In genomic region chr13:56555957-56556356, GRCm38 (mm10) we compare ENCODE assay signal across 10 mouse cellular contexts. TPM values are rescaled to one million over a fixed set of nuclear protein-coding genes. Genes with fewer than 3 reads are reported as not detected.
DNase-seq lines count a peak whose midpoint lies in the region; ATAC-seq and TF ChIP-seq lines count a peak whose summit lies in the region.
"Had no signal": no experiment of that assay in that cellular context is flagged by ENCODE, and none has a peak within 500 bp of the region (broad histone marks: within the 10 kb centered on the region; RNA-seq: fewer than 3 reads in every experiment).

No protein-coding gene starts in this region.

- H3K4me3 ChIP-seq in midbrain, postnatal 0 days (ENCODE audit: low read depth, low read length): no peak overlapping the region
- H3K4me3 ChIP-seq in midbrain, embryonic 10.5 days: no peak overlapping the region
- H3K4me3 ChIP-seq in stomach, postnatal 0 days (ENCODE audit: low read depth, low read length): no peak overlapping the region
- H3K4me3 ChIP-seq: embryonic facial prominence, embryonic 13.5 days had no signal

- WGBS in midbrain, postnatal 0 days: 0% methylated on average over 1 of the region's 1 CpGs
- WGBS in midbrain, embryonic 10.5 days: 17% methylated on average over 1 of the region's 1 CpGs
- 0% methylated on average over 1 of the region's 1 CpGs for WGBS in stomach, postnatal 0 days

- 0 out of 2 replicates have a peak, but pooled peaks cover 2% of the 10 kb centered on the region for H3K4me1 ChIP-seq in midbrain, postnatal 0 days (ENCODE audit: insufficient read depth, low read length)
- H3K4me1 ChIP-seq in midbrain, embryonic 10.5 days: peaks cover 35% of the 10 kb centered on the region
- H3K4me1 ChIP-seq in stomach, postnatal 0 days (replicated peaks; ENCODE audit: control insufficient read depth, insufficient read depth): no peaks in the 10 kb centered on the region

- DNase-seq in cerebellum, adult 11 months: peak; percentile 7
- peak; percentile 74 for DNase-seq in midbrain, postnatal 0 days (ENCODE audit: low spot score)
- no peak for DNase-seq in midbrain, embryonic 10.5 days (ENCODE audit: low spot score)
- peak; percentile 43 for DNase-seq in forelimb bud, embryonic 11.5 days (ENCODE audit: low read depth, low spot score)
- DNase-seq in kidney, postnatal 25 days: peak; percentile 70 to 83
- DNase-seq in stomach, postnatal 0 days (ENCODE audit: low spot score): peak; percentile 35
- no peak for DNase-seq in thymus, postnatal 25 days

- no peaks in the 10 kb centered on the region for H3K9me3 ChIP-seq in midbrain, postnatal 0 days (ENCODE audit: low read length)
- H3K9me3 ChIP-seq in midbrain, embryonic 10.5 days (replicated peaks): no peaks in the 10 kb centered on the region
- H3K9me3 ChIP-seq in stomach, postnatal 0 days (ENCODE audit: control insufficient read depth, low read length): no peaks in the 10 kb centered on the region
- H3K9me3 ChIP-seq: embryonic facial prominence, embryonic 13.5 days had no signal

- H3K36me3 ChIP-seq in midbrain, postnatal 0 days (ENCODE audit: insufficient read depth, low read length): no peaks in the 10 kb centered on the region
- H3K36me3 ChIP-seq in midbrain, embryonic 10.5 days: no peaks in the 10 kb centered on the region
- no peaks in the 10 kb centered on the region for H3K36me3 ChIP-seq in stomach, postnatal 0 days (ENCODE audit: control insufficient read depth, insufficient read depth, low read length)
- H3K36me3 ChIP-seq: embryonic facial prominence, embryonic 13.5 days had no signal

- TF ChIP-seq CTCF in midbrain, postnatal 0 days (IDR thresholded peaks at IDR 0.05): peak; percentile 73
- TF ChIP-seq CTCF in stomach, postnatal 0 days (IDR thresholded peaks at IDR 0.05; ENCODE audit: low read depth): peak; percentile 77

- no peak overlapping the region for H3K27ac ChIP-seq in midbrain, postnatal 0 days (ENCODE audit: low read depth, low read length)
- no peak overlapping the region for H3K27ac ChIP-seq in midbrain, embryonic 10.5 days (replicated peaks)
- H3K27ac ChIP-seq in stomach, postnatal 0 days (replicated peaks): no peak overlapping the region
- H3K27ac ChIP-seq: embryonic facial prominence, embryonic 13.5 days had no signal

- ATAC-seq in cerebellum, adult (ENCODE audit: insufficient number of reproducible peaks, low FRiP score, low TSS enrichment): no peak
- no peak for ATAC-seq in midbrain, postnatal 0 days (ENCODE audit: low FRiP score)
- ATAC-seq in stomach, postnatal 0 days (ENCODE audit: low FRiP score, low TSS enrichment): 0 out of 2 replicates have a peak, but pooled peaks have one; percentile 45

- no peak for TF ChIP-seq EP300 in stomach, postnatal 0 days (optimal IDR thresholded peaks at IDR 0.05)

- no peaks in the 10 kb centered on the region for H3K27me3 ChIP-seq in midbrain, postnatal 0 days (ENCODE audit: insufficient read depth, low read length)
- H3K27me3 ChIP-seq in midbrain, embryonic 10.5 days (ENCODE audit: low read depth, poor library complexity, severe bottlenecking): 0 out of 2 replicates have a peak, but pooled peaks cover 6% of the 10 kb centered on the region
- H3K27me3 ChIP-seq in stomach, postnatal 0 days (ENCODE audit: control insufficient read depth, insufficient read depth, low read length): no peaks in the 10 kb centered on the region
- H3K27me3 ChIP-seq: embryonic facial prominence, embryonic 13.5 days had no signal

- no peak overlapping the region for H3K4me2 ChIP-seq in midbrain, postnatal 0 days (ENCODE audit: low read depth, low read length, poor library complexity, severe bottlenecking)
- H3K4me2 ChIP-seq in stomach, postnatal 0 days (replicated peaks; ENCODE audit: low read depth): no peak overlapping the region
- H3K4me2 ChIP-seq: embryonic facial prominence, embryonic 13.5 days had no signal

- no peak overlapping the region for H3K9ac ChIP-seq in midbrain, postnatal 0 days (replicated peaks; ENCODE audit: low read length, poor library complexity, severe bottlenecking)
- no peak overlapping the region for H3K9ac ChIP-seq in stomach, postnatal 0 days (ENCODE audit: low read length)
- H3K9ac ChIP-seq: embryonic facial prominence, embryonic 13.5 days had no signal

RNA-seq across cellular contexts. Expression of gene Lect2, which starts 7.7 kb away (rescaled TPM):
- not detected in 2 replicates for total RNA-seq in midbrain, postnatal 0 days (2014; rRNA removed)
- polyA plus RNA-seq in midbrain, postnatal 0 days (2015; fragmentation: Nextera tagmentation; extraction: Ambion mirVana): not detected in 2 replicates
- not detected in 2 replicates for polyA plus RNA-seq in midbrain, embryonic 10.5 days (2016; fragmentation: Nextera tagmentation; extraction: Ambion mirVana)
- polyA plus RNA-seq in stomach, postnatal 0 days (2015; fragmentation: Nextera tagmentation; extraction: Ambion mirVana): 0.19 and 0.27 TPM in 2 replicates
- total RNA-seq: layer of hippocampus, adult 8-10 months had no signal
- polyA plus RNA-seq: embryonic facial prominence, embryonic 13.5 days had no signal

RNA-seq across cellular contexts. Expression of gene Fbxl21, which starts 33.7 kb away (rescaled TPM):
- total RNA-seq in midbrain, postnatal 0 days (2014; rRNA removed): 5.5 and 7.2 TPM in 2 replicates
- polyA plus RNA-seq in midbrain, postnatal 0 days (2015; fragmentation: Nextera tagmentation; extraction: Ambion mirVana): 3.4 and 4.3 TPM in 2 replicates
- polyA plus RNA-seq in midbrain, embryonic 10.5 days (2016; fragmentation: Nextera tagmentation; extraction: Ambion mirVana): 1.4 and 1.6 TPM in 2 replicates
- polyA plus RNA-seq in stomach, postnatal 0 days (2015; fragmentation: Nextera tagmentation; extraction: Ambion mirVana): 1.2 TPM in 2 replicates

RNA-seq across cellular contexts. Expression of gene Tgfbi, which starts 53.4 kb away (rescaled TPM):
- 6.3 and 7.5 TPM in 2 replicates for total RNA-seq in midbrain, postnatal 0 days (2014; rRNA removed)
- 3.0 and 3.4 TPM in 2 replicates for polyA plus RNA-seq in midbrain, postnatal 0 days (2015; fragmentation: Nextera tagmentation; extraction: Ambion mirVana)
- polyA plus RNA-seq in midbrain, embryonic 10.5 days (2016; fragmentation: Nextera tagmentation; extraction: Ambion mirVana): 23.2 and 29.8 TPM in 2 replicates
- 140 and 149 TPM in 2 replicates for polyA plus RNA-seq in stomach, postnatal 0 days (2015; fragmentation: Nextera tagmentation; extraction: Ambion mirVana)

Comparison
In these comparisons a context has a peak if more than half of its experiments do, and no peak if none do; other contexts are left out.
1. DNase-seq: peak in cerebellum, adult 11 months (single experiment), midbrain, postnatal 0 days (single experiment), forelimb bud, embryonic 11.5 days (single experiment), kidney, postnatal 25 days (2 of 2) and stomach, postnatal 0 days (single experiment); none in midbrain, embryonic 10.5 days (single experiment) and thymus, postnatal 25 days (single experiment).